Mouse (Mus musculus) C2C12 (cell line): ENCODE data around the gene Hoxa11. TPM values are rescaled to one million over a fixed set of nuclear protein-coding genes. Genes with fewer than 3 reads are reported as not detected.

Experiments used
- H3K27me3 ChIP-seq: one replicate; pipeline ENCODE4 v1.6.1; 2011; ENCODE audit not compliant: control insufficient read depth, insufficient read depth, insufficient read length
- H3K36me3 ChIP-seq: one replicate; pipeline ENCODE4 v1.6.1; 2011; ENCODE audit not compliant: control insufficient read depth, insufficient read depth
- H3K4me3 ChIP-seq: one replicate; pipeline ENCODE4 v1.5.1; 2011; ENCODE audit warnings: mild to moderate bottlenecking, control low read depth; ENCODE audit not compliant: poor library complexity, insufficient read depth, severe bottlenecking
- H3K79me2 ChIP-seq: one replicate; pipeline ENCODE4 v1.6.1; 2011; ENCODE audit not compliant: control insufficient read depth, insufficient read depth
- H3K79me3 ChIP-seq: one replicate; pipeline ENCODE4 v1.6.1; 2011; ENCODE audit warnings: low read depth, control low read depth
- H3ac ChIP-seq: one replicate; pipeline ENCODE3; 2011; ENCODE audit warnings: low read depth; ENCODE audit not compliant: control insufficient read depth, insufficient read length
- CEBPB ChIP-seq: IDR thresholded peaks from one replicate; pipeline ENCODE4 v1.6.1; 2011; ENCODE audit warnings: low read depth, mild to moderate bottlenecking, control low read depth, moderate library complexity
- CTCF ChIP-seq: IDR thresholded peaks from one replicate; pipeline ENCODE4 v1.5.1; 2011; ENCODE audit not compliant: control insufficient read depth, insufficient read depth, insufficient read length
- FOSL1 ChIP-seq: IDR thresholded peaks from one replicate; pipeline ENCODE4 v1.8.0; 2011; ENCODE audit warnings: mild to moderate bottlenecking, low read length; ENCODE audit not compliant: poor library complexity, insufficient read depth, severe bottlenecking
- MAX ChIP-seq: IDR thresholded peaks from one replicate; pipeline ENCODE4 v1.6.1; 2011; ENCODE audit warnings: mild to moderate bottlenecking, control low read depth
- MYOD1 ChIP-seq: IDR thresholded peaks from one replicate; pipeline ENCODE4 v1.6.1; 2011; ENCODE audit warnings: low read depth; ENCODE audit not compliant: control insufficient read depth, insufficient read length
- MYOG ChIP-seq: IDR thresholded peaks from one replicate; pipeline ENCODE4 v1.6.1; 2011; ENCODE audit not compliant: control insufficient read depth, insufficient read length; ENCODE audit errors: extremely low read depth
- USF1 ChIP-seq: IDR thresholded peaks from one replicate; pipeline ENCODE4 v1.6.1; 2011; ENCODE audit warnings: low read depth, mild to moderate bottlenecking, control low read depth, moderate library complexity
- polyA plus RNA-seq: library from polyadenylated mRNA; unstranded; fragments of >200 nt; fragmentation: generic; extraction: Trizol; gene quantifications from one replicate; pipeline ENCODE4 v1.2.1, GENCODE M21; 2012; ENCODE audit warnings: missing spikeins

Hoxa11 gene
- polyA plus RNA-seq, 1 experiment = 19.2 TPM

GRCm38 (mm10) chr6:52241001-52241621, 4.5 kb downstream of the Hoxa11 start:
- Histone ChIP-seq H3ac (no peak overlapping the region), H3K27me3 (no peaks in the 10 kb centered on the region), H3K79me2 (peaks cover 100% of the 10 kb centered on the region), H3K79me3 (peaks cover 76% of the 10 kb centered on the region), H3K36me3 (peaks cover 8% of the 10 kb centered on the region), H3K4me3 (no peak overlapping the region)
- TF ChIP-seq FOSL1 (no peak), CEBPB (no peak), MAX (no peak), MYOD1 (no peak), USF1 (no peak), CTCF (no peak), MYOG (no peak)

DNA sequence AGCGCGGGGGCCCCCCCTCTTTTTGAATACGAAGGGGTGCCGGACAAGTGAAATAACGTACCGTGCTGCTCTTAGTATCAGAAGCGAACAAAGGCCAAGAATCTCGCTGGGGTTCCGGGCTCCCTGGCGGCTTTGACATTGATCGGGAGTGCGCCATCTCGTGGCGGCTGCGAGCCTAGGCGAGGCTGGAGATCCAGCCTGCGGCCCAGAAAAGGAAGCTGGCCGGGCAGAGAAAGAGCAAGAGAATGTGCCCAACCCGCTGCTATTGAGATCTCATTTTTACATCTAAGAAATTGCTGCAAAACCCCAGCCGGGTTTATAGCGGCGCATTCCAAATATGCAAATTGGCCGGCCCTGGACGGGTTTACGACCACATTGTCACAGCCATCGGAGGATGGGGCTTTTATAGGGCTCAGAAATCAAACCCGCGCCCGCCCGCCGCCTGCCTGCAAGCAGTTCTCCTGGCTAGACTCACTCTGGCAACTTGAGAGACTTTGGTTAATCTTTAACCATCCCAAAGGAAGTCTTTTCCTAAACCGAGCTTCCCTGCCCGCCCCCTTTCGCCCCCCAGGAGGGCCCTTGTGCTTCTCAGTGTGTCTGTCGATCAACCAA, 5.1 kb downstream of the Hoxa11 start, which contains the start of gene Hoxa10:
TSS of gene Hoxa10 (minus strand) at position 466 of the 612 bp plus-strand sequence.
- peak within 1 kb of the TSS; percentile 83 for H3ac ChIP-seq
- peak; percentile 52 for TF ChIP-seq MAX
- no peak for TF ChIP-seq USF1
- no peak for TF ChIP-seq FOSL1
- no peak for TF ChIP-seq MYOD1
- no peak for TF ChIP-seq MYOG
- TF ChIP-seq CEBPB = no peak
- TF ChIP-seq CTCF = peak; percentile 79
- H3K36me3 ChIP-seq = peaks cover 8% of the 10 kb centered on the region
- peaks cover 80% of the 10 kb centered on the region for H3K79me3 ChIP-seq
- H3K27me3 ChIP-seq = no peaks in the 10 kb centered on the region
- H3K4me3 ChIP-seq = peak within 1 kb of the TSS; percentile 72
- H3K79me2 ChIP-seq = peaks cover 100% of the 10 kb centered on the region

GRCm38 (mm10) chr6:52239625-52240388, 5.8 kb downstream of the Hoxa11 start:
- Histone ChIP-seq H3K27me3 (no peaks in the 10 kb centered on the region), H3K4me3 (peak overlapping the region; percentile 72), H3K79me2 (peaks cover 100% of the 10 kb centered on the region), H3K79me3 (peaks cover 82% of the 10 kb centered on the region), H3K36me3 (peaks cover 8% of the 10 kb centered on the region), H3ac (peak overlapping the region; percentile 83)
- TF ChIP-seq MYOD1 (no peak), USF1 (no peak), MAX (no peak)

- H3K36me3 ChIP-seq = peaks cover 8% of the 10 kb centered on the region
- H3K79me2 ChIP-seq = peaks cover 100% of the 10 kb centered on the region
- H3K79me3 ChIP-seq = peaks cover 81% of the 10 kb centered on the region
- peak overlapping the region; percentile 64 for H3ac ChIP-seq
- H3K27me3 ChIP-seq = no peaks in the 10 kb centered on the region
- peak overlapping the region; percentile 72 for H3K4me3 ChIP-seq
- TF ChIP-seq USF1 (no peak), MYOG (no peak), MAX (no peak), MYOD1 (no peak), FOSL1 (no peak), CEBPB (no peak), CTCF (no peak)
Observed at GRCm38 (mm10) chr6:52238976-52239375, 6.6 kb downstream of the Hoxa11 start.

GRCm38 (mm10) chr6:52238155-52238545, 7.5 kb downstream of the Hoxa11 start:
- H3ac ChIP-seq = peak overlapping the region; percentile 33
- no peaks in the 10 kb centered on the region for H3K27me3 ChIP-seq
- H3K79me2 ChIP-seq = peaks cover 100% of the 10 kb centered on the region
- peaks cover 81% of the 10 kb centered on the region for H3K79me3 ChIP-seq
- TF ChIP-seq MAX (no peak), FOSL1 (no peak), CEBPB (no peak), MYOG (no peak), USF1 (no peak), CTCF (no peak), MYOD1 (no peak)
- peaks cover 8% of the 10 kb centered on the region for H3K36me3 ChIP-seq
- peak overlapping the region; percentile 72 for H3K4me3 ChIP-seq
